ENCODE assay signal across 8 mouse cellular contexts in the genomic region with DNA sequence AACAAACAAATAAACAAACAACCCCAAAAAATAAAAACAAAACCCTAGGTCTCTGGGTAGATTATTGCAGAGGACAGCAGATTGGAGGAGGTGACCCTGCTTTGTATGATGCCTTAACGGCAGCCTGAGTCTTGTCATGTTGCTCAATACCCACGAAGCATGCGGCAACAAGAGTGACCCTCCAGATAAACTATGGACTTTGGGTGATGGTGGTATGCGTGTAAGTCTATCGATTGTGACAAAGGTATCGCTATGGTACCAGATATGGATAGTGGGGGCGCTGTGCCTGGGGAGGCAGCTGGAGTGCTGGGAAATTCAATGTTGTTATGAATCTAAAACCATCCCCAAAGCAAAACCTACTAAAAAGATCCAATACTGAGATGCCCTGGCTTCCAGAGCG. TPM values are rescaled to one million over a fixed set of nuclear protein-coding genes. Genes with fewer than 3 reads are reported as not detected.
DNase-seq lines count a peak whose midpoint lies in the region; ATAC-seq and TF ChIP-seq lines count a peak whose summit lies in the region.
"Had no signal": no experiment of that assay in that cellular context is flagged by ENCODE, and none has a peak within 500 bp of the region (broad histone marks: within the 10 kb centered on the region; RNA-seq: fewer than 3 reads in every experiment).

No protein-coding gene starts in this region.

- no peak for TF ChIP-seq POLR2A in embryonic fibroblast, embryonic 13.5 days (IDR thresholded peaks at IDR 0.05; ENCODE audit: low read depth, low read length)

- WGBS in heart, postnatal 0 days = 88% methylated on average over 8 of the region's 8 CpGs
- WGBS in macrophage (ENCODE audit: missing documents) = 68% methylated on average over 8 of the region's 8 CpGs

- no peaks in the 10 kb centered on the region for H3K79me2 ChIP-seq in C2C12 (ENCODE audit: control insufficient read depth, insufficient read depth)
- H3K79me2 ChIP-seq in macrophage (ENCODE audit: inconsistent target) = no peaks in the 10 kb centered on the region

- intact Hi-C loops in heart, postnatal 10 days (cut with DNase I) = no loop called here

- no peak for DNase-seq in heart, postnatal 0 days (ENCODE audit: low spot score)
- DNase-seq in heart, postnatal 10 days = no peak
- DNase-seq in adrenal gland, postnatal 25 days = no peak
- DNase-seq in embryo, embryonic 10.5 days (ENCODE audit: low spot score) = no peak

- H3ac ChIP-seq in C2C12 (ENCODE audit: control insufficient read depth, insufficient read length, low read depth) = no peak overlapping the region

- no peaks in the 10 kb centered on the region for H3K9me3 ChIP-seq in heart, postnatal 0 days (replicated peaks; ENCODE audit: control insufficient read depth, low read length)
- H3K9me3 ChIP-seq: forebrain, embryonic 15.5 days had no signal

- no peaks in the 10 kb centered on the region for H3K79me3 ChIP-seq in C2C12 (ENCODE audit: low read depth)

- TF ChIP-seq EP300 in heart, postnatal 0 days (IDR thresholded peaks at IDR 0.05; ENCODE audit: low read depth) = no peak

- no peak overlapping the region for H3K9ac ChIP-seq in heart, postnatal 0 days (replicated peaks; ENCODE audit: low read depth, low read length)
- H3K9ac ChIP-seq: forebrain, embryonic 15.5 days had no signal

- H3K27me3 ChIP-seq in heart, postnatal 0 days (ENCODE audit: control insufficient read depth, insufficient read depth, low read length) = no peaks in the 10 kb centered on the region
- no peaks in the 10 kb centered on the region for H3K27me3 ChIP-seq in C2C12 (ENCODE audit: control insufficient read depth, insufficient read depth, insufficient read length)
- H3K27me3 ChIP-seq: forebrain, embryonic 15.5 days had no signal

- peaks cover 18% of the 10 kb centered on the region for H3K4me1 ChIP-seq in heart, postnatal 0 days (ENCODE audit: control insufficient read depth, insufficient read depth)
- H3K4me1 ChIP-seq in embryonic fibroblast, embryonic 13.5 days (ENCODE audit: control insufficient read depth, insufficient read depth, low read length) = peaks cover 21% of the 10 kb centered on the region

- no peaks in the 10 kb centered on the region for H3K36me3 ChIP-seq in heart, postnatal 0 days (replicated peaks; ENCODE audit: control insufficient read depth, insufficient read depth, low read length)
- H3K36me3 ChIP-seq in C2C12 (ENCODE audit: control insufficient read depth, insufficient read depth) = no peaks in the 10 kb centered on the region
- no peaks in the 10 kb centered on the region for H3K36me3 ChIP-seq in macrophage (ENCODE audit: inconsistent target)
- H3K36me3 ChIP-seq: forebrain, embryonic 15.5 days had no signal

- no peak for TF ChIP-seq CTCF in heart, postnatal 0 days (IDR thresholded peaks at IDR 0.05; ENCODE audit: low read depth)
- TF ChIP-seq CTCF in C2C12 (IDR thresholded peaks at IDR 0.05; ENCODE audit: control insufficient read depth, insufficient read depth, insufficient read length) = no peak
- TF ChIP-seq CTCF in embryonic fibroblast, embryonic 13.5 days (IDR thresholded peaks at IDR 0.05; ENCODE audit: borderline replicate concordance, insufficient read depth, low read length) = no peak

- no peak overlapping the region for H3K4me2 ChIP-seq in heart, postnatal 0 days (ENCODE audit: low read depth, low read length)
- H3K4me2 ChIP-seq: forebrain, embryonic 15.5 days had no signal

- H3K4me3 ChIP-seq in heart, postnatal 0 days (ENCODE audit: low read depth, low read length) = no peak overlapping the region
- H3K4me3 ChIP-seq in C2C12 (ENCODE audit: insufficient read depth, poor library complexity, severe bottlenecking) (no peak overlapping the region), macrophage (ENCODE audit: inconsistent target) (no peak overlapping the region)
- H3K4me3 ChIP-seq in embryonic fibroblast, embryonic 13.5 days (ENCODE audit: insufficient read depth, low read length) = no peak overlapping the region
- H3K4me3 ChIP-seq: forebrain, embryonic 15.5 days had no signal

- ATAC-seq in heart, postnatal 0 days (ENCODE audit: insufficient read depth, low read depth) = no peak
- ATAC-seq: forebrain, embryonic 15.5 days had no signal

- peak overlapping the region; percentile 78 for H3K27ac ChIP-seq in heart, postnatal 0 days (ENCODE audit: low read depth)
- peak overlapping the region; percentile 92 for H3K27ac ChIP-seq in embryonic fibroblast, embryonic 13.5 days (ENCODE audit: insufficient read depth, low read length)
- H3K27ac ChIP-seq in macrophage = peak overlapping the region; percentile 88
- H3K27ac ChIP-seq: forebrain, embryonic 15.5 days had no signal

TF ChIP-seq in C2C12, 6 proteins besides CTCF, POLR2A, EP300 and RAD21:
- TF ChIP-seq MYOD1 (IDR thresholded peaks at IDR 0.05; ENCODE audit: control insufficient read depth, insufficient read length, low read depth) (no peak), CEBPB (IDR thresholded peaks at IDR 0.05; ENCODE audit: low read depth) (peak; percentile 74)

RNA-seq across cellular contexts. Expression of a gene that starts 55.4 kb away (rescaled TPM):
- total RNA-seq in heart, postnatal 0 days (2014; rRNA removed; ENCODE audit: low replicate concordance) = 16.0 and 33.7 TPM in 2 replicates
- 7.4 and 7.9 TPM in 2 replicates for polyA plus RNA-seq in heart, postnatal 0 days (2015; fragmentation: Nextera tagmentation; extraction: Ambion mirVana)
- total RNA-seq in heart, postnatal 10 days (2021) = 10 to 100 TPM; 22.0 to 26.6 TPM
- polyA plus RNA-seq in C2C12 (2012; fragmentation: generic; extraction: Trizol) (111 TPM), macrophage (2018) (4.5 to 7.1 TPM (median 5.5 TPM) in 3 replicates)
- 83.1 and 105 TPM in 2 replicates for polyA plus RNA-seq in embryonic fibroblast, embryonic 13.5 days (2011; ENCODE audit: insufficient read length, low read depth, missing spikeins)
- total RNA-seq in macrophage (2018; cell fraction: chromatin; rRNA removed) = 1,000 to 10,000 TPM in 2 of 26 experiments, 100 to 1,000 TPM in 6, 10 to 100 TPM in 9, 1 to 10 TPM in 9; 5.3 to 1,131 (median 35.7) TPM
- 100 to 1,000 TPM in 6 of 26 experiments, 10 to 100 TPM in 8, 1 to 10 TPM in 12; 3.1 to 807 (median 10.7) TPM for total RNA-seq in macrophage (2018; cell fraction: cytosol; rRNA removed)
- total RNA-seq in macrophage (2018; cell fraction: nucleus; rRNA removed) = 1,000 to 10,000 TPM in 2 of 26 experiments, 100 to 1,000 TPM in 7, 10 to 100 TPM in 11, 1 to 10 TPM in 6; 4.9 to 1,007 (median 57.5) TPM
- 23.4 and 32.5 TPM in 2 replicates for total RNA-seq in adrenal gland, postnatal 25 days (2021)
